Mouse (Mus musculus) lung, postnatal 0 days (tissue): ENCODE data around the gene Vsir.

Source experiments
- CTCF ChIP-seq: IDR thresholded peaks from 2 replicates; pipeline ENCODE4 v1.5.1; 2016; ENCODE audit warnings: antibody characterized with exemption, mild to moderate bottlenecking
- EP300 ChIP-seq: IDR thresholded peaks from 2 replicates; pipeline ENCODE4 v1.6.1; 2016; ENCODE audit warnings: antibody characterized with exemption, mild to moderate bottlenecking, control low read depth

- TF ChIP-seq EP300 (no peak), CTCF (no peak)
Measured at GRCm38 (mm10) chr10:60341528-60341927, 5.1 kb upstream of the Vsir start.
